Mouse (Mus musculus): ENCODE data around the gene Ripor2. TPM values are rescaled to one million over a fixed set of nuclear protein-coding genes. Genes with fewer than 3 reads are reported as not detected.

Gene Ripor2
- total and polyA plus RNA-seq, 3 experiments, result 8.6 to 10.9 (median 9.3) TPM

DNA sequence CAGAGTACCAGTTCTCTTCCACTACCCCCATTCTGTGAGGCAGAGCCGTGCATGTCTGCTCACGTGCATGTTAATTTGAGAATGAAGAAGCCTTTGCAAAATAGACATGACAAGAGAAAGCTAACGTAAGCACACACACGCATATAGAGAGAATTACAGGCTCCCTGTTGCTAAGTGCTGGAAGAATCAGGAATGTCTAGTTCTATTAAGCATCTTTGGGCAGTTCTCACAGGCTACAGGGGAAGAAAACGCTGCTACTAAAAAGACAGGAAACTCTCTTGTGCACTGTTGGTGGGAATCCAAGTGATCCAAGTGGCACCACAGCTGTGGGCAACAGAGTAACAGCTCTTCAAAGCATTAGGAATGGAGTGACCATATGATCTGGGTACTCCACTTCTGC is 43.1 kb downstream of the Ripor2 start:
- Histone ChIP-seq H3K27ac (ENCODE audit: insufficient read depth, low read depth) (no peak overlapping the region), H3K4me2 (ENCODE audit: insufficient read depth, low read depth, poor library complexity, severe bottlenecking) (no peak overlapping the region), H3K27me3 (replicated peaks) (no peaks in the 10 kb centered on the region), H3K4me1 (ENCODE audit: control insufficient read depth in 1 of 2, insufficient read depth in 2 of 2) (peaks cover 16 to 32% of the 10 kb centered on the region in 2 experiments), H3K4me3 (replicated peaks in 1 of 3; ENCODE audit: low read depth in 2 of 3, low read length in 2 of 3, poor library complexity in 1 of 3) (no peak overlapping the region), H3K9ac (ENCODE audit: insufficient read depth, low read depth) (no peak overlapping the region), H3K36me3 (replicated peaks in 1 of 2; ENCODE audit: control insufficient read depth in 1 of 2, insufficient read depth in 1 of 2, low read length in 1 of 2) (peaks cover 7 to 33% of the 10 kb centered on the region in 2 experiments), H3K79me2 (replicated peaks; ENCODE audit: control insufficient read depth, extremely low read depth, insufficient read depth, poor library complexity, severe bottlenecking) (no peaks in the 10 kb centered on the region), H3K9me3 (replicated peaks; ENCODE audit: low read length) (no peaks in the 10 kb centered on the region)
- TF ChIP-seq CHD2 (IDR thresholded peaks at IDR 0.05; ENCODE audit: low read length), result no peak
- no peak for TF ChIP-seq EP300 (IDR thresholded peaks at IDR 0.05; ENCODE audit: low read length)
- no peak for TF ChIP-seq TCF12 (IDR thresholded peaks at IDR 0.05; ENCODE audit: low read depth, low read length)
- no peak for TF ChIP-seq HCFC1 (IDR thresholded peaks at IDR 0.05; ENCODE audit: low read depth, low read length)
- TF ChIP-seq IRF4 (IDR thresholded peaks at IDR 0.05; ENCODE audit: low read depth, low read length), result no peak
- no peak for TF ChIP-seq MXI1 (IDR thresholded peaks at IDR 0.05; ENCODE audit: low read depth, low read length)
- TF ChIP-seq E2F4 (IDR thresholded peaks at IDR 0.05; ENCODE audit: insufficient replicate concordance, low read depth, low read length), result no peak
- TF ChIP-seq ZC3H11A (IDR thresholded peaks at IDR 0.05; ENCODE audit: low read depth, low read length), result no peak
- TF ChIP-seq POLR2AphosphoS2 (IDR thresholded peaks at IDR 0.05; ENCODE audit: low read depth, low read length), result no peak
- no peak for TF ChIP-seq ELF1 (IDR thresholded peaks at IDR 0.05; ENCODE audit: low read depth, low read length)
- TF ChIP-seq PAX5 (IDR thresholded peaks at IDR 0.05; ENCODE audit: low read length), result no peak
- TF ChIP-seq MYC (IDR thresholded peaks at IDR 0.05; ENCODE audit: low read depth, low read length), result no peak
- TF ChIP-seq USF2 (conservative IDR thresholded peaks at IDR 0.05; ENCODE audit: low read depth, low read length), result no peak
- no peak for TF ChIP-seq TBP (conservative IDR thresholded peaks at IDR 0.05; ENCODE audit: low read depth, low read length)
- no peak for TF ChIP-seq JUND (conservative IDR thresholded peaks at IDR 0.05; ENCODE audit: low read depth, low read length)
- in situ Hi-C loops (cut with MboI; ENCODE audit: low pct_ligation_motif_present, low pct_unique_long_range_greater_than_20kb, low sequenced_read_pairs) (no loop called here), dilution Hi-C loops (cut with MboI; ENCODE audit: extremely low pct_ligation_motif_present, extremely low pct_unique_long_range_greater_than_20kb, low sequenced_read_pairs) (no loop called here)
- DNase-seq (ENCODE audit: extremely low read depth), result no peak

DNA sequence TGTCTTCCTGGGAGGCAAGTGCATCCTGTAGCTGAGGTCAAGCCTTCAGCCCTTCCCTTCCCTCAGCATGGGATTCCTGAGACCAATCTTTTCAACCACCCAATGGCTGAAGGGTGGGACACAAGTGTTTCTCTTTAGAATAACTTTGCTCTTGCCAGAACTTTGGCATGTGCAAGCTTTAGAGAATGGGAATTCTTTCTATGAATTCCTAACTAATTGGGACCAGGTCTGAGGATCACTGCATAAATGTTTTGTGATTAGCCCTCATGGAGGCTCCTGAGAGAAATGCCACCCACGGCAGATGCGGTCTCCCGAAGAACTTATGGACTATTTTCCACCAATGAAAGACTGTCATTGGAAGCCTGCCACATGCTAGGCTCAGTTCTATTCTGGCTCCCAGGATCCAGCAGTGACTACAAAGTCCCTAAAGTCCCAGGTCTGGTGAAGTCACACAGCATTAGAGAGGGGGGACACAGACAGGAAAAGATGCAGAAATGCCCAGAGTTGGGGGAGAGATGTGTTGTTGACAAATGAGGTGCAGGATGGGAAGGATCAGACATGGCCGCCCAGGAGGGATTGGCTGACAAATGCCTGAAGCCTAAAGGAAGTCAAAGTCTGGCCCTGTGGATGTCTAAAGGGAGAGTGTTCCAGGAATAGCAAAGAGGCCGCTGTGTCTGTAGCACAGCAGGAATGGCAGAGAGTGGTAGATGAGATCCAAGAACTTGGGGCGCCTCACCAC is 44.9 kb downstream of the Ripor2 start:
- dilution Hi-C loops (cut with MboI; ENCODE audit: extremely low pct_ligation_motif_present, extremely low pct_unique_long_range_greater_than_20kb, low sequenced_read_pairs), result no loop called here
- TF ChIP-seq ELF1 (IDR thresholded peaks at IDR 0.05; ENCODE audit: low read depth, low read length), result no peak
- TF ChIP-seq USF1 (IDR thresholded peaks at IDR 0.05; ENCODE audit: low read depth, low read length), result no peak
- no peak for TF ChIP-seq MAZ (IDR thresholded peaks at IDR 0.05; ENCODE audit: low read depth, low read length)
- no peak for TF ChIP-seq EP300 (IDR thresholded peaks at IDR 0.05; ENCODE audit: low read length)
- TF ChIP-seq JUN (IDR thresholded peaks at IDR 0.05; ENCODE audit: insufficient read depth, low read depth, low read length), result no peak
- TF ChIP-seq RCOR1 (conservative IDR thresholded peaks at IDR 0.05; ENCODE audit: low read depth, low read length), result no peak
- in situ Hi-C loops (cut with MboI; ENCODE audit: low pct_ligation_motif_present, low pct_unique_long_range_greater_than_20kb, low sequenced_read_pairs), result no loop called here
- no peak for DNase-seq (ENCODE audit: extremely low read depth)
- Histone ChIP-seq H3K4me1 (ENCODE audit: control insufficient read depth in 1 of 2, insufficient read depth in 2 of 2) (peaks cover 15 to 46% of the 10 kb centered on the region in 2 experiments), H3K9ac (ENCODE audit: insufficient read depth, low read depth) (no peak overlapping the region), H3K9me3 (replicated peaks; ENCODE audit: low read length) (no peaks in the 10 kb centered on the region), H3K79me2 (replicated peaks; ENCODE audit: control insufficient read depth, extremely low read depth, insufficient read depth, poor library complexity, severe bottlenecking) (no peaks in the 10 kb centered on the region), H3K27me3 (replicated peaks) (no peaks in the 10 kb centered on the region), H3K4me3 (replicated peaks in 1 of 3; ENCODE audit: low read depth in 2 of 3, low read length in 2 of 3, poor library complexity in 1 of 3) (no peak overlapping the region), H3K36me3 (replicated peaks in 1 of 2; ENCODE audit: control insufficient read depth in 1 of 2, insufficient read depth in 1 of 2, low read length in 1 of 2) (peaks cover 0 to 30% of the 10 kb centered on the region in 2 experiments), H3K27ac (ENCODE audit: insufficient read depth, low read depth) (no peak overlapping the region), H3K4me2 (ENCODE audit: insufficient read depth, low read depth, poor library complexity, severe bottlenecking) (no peak overlapping the region)
